Mouse (Mus musculus) adrenal gland, adult (tissue): Measurements from ENCODE around the gene Nr1d2.
A peak's percentile ranks its signal among the peaks of the same experiment; 100 is the strongest.
"Not testable (repeated sequence)": the region's sequence is repeated elsewhere in the genome, so short reads cannot be mapped to it uniquely, and the experiment has no call there.

Experiments used
- DNase-seq, 2 experiments: peaks; one replicate each; pipeline ENCODE4 v3.0.0; 2022 to 2023; ENCODE audit warnings: low spot score in 1 of 2; ENCODE audit not compliant: inconsistent age in 2 of 2

The Nr1d2 gene

DNA sequence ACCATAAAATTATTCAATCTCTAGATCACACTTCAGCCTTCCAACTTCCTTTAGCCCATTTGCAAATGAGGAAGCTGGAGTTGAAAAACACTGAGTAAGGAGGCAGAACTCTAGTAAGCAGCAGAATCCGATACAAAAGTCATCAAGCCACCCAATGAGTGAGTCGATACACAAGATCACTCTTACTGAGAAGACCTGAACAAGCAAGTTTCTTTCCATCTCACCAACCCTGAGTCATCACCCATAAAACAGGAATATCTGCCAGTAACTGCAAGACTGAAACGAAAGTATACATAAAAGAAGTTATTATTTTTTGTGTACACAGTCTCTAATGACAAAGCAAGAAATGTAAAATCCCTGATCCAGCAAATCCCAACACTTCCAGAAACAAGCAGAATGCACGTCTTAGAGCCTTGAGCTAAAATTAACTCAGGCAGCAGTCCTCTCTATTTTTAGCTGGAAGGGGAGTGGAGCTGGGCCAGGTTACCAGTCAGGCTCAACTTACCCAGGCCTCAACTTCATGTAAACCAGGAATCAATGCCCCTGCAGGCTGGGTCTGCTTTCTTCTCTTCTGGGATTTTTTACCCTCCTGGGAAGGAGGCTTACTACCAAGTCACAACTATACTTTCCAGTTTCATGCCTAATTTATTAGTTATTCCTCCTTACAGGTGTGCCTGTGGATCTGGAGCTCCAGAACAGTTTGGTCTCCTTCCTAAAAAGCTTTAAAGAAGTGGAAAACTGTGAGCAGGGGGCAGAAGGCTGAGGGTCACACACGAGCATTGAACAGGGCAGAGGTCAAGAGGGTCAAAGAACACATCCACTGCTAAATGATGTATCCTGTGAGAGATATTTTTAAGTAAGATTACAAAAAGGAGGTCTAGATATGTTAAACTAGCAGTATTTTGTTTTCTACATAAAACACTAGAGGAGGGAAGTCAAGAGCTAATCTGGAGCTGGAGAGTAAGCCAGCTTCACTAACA is 4.7 kb downstream of the Nr1d2 start:
- peak in 1 of 2 experiments; percentile 74 for DNase-seq

DNA sequence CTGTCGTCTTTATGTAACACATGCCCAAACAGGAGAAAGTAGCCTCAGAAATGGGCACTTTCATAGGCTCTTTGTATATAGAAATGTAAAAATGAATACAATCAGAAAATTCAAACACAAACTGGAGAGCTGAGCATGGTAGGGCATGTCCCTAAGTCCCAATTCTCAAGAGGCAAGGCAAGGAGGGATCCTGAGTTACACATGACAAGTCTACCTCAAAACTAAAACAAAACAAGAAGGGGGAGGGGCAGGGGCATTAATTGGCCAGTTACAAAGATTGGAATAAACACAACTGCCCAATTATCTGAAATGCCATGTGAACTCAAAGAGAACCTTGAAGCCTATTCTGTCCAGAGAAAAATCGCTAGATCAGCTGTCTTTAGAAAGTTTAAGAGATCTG is 5.9 kb downstream of the Nr1d2 start:
- peak in 1 of 2 experiments; percentile 51 for DNase-seq

DNA sequence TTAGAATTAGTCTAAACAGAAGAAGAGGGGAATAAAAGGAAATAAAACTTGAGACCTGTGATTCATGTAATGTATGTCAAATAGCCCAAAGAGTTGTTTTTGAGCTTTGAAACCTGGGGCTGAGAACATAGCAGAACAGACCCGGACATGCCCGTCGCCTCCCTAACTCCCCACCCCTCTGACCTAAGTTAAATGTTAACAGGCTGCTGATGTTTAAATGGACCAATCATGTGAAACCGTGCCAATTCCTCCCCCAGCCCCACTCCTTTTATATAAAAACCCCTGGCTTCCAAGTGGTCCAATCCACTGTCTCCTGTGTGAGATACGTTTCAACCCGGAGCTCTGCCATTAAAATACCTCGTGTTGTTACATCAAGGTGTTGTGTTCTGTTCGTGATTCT is 7.1 kb downstream of the Nr1d2 start:
- DNase-seq = not testable (repeated sequence)

DNA sequence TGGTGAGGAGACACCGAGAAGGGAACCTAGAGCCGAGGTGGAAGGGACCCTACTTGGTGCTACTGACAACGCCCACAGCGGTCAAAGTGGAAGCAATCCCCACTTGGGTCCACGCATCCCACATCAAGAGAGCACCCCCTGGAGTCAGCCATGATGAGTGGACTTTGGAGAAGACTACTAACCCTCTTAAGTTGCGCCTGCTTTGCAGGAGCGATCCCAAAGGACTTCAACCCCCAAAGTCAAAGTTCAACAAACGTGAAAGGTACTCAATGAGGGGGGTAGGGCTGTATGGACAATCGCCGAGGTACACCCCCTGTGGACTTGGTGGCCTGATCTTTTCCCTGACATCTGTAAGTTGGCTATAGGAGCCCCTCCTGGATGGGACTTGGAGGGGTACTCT is 9.2 kb downstream of the Nr1d2 start:
- not testable (repeated sequence) for DNase-seq

DNA sequence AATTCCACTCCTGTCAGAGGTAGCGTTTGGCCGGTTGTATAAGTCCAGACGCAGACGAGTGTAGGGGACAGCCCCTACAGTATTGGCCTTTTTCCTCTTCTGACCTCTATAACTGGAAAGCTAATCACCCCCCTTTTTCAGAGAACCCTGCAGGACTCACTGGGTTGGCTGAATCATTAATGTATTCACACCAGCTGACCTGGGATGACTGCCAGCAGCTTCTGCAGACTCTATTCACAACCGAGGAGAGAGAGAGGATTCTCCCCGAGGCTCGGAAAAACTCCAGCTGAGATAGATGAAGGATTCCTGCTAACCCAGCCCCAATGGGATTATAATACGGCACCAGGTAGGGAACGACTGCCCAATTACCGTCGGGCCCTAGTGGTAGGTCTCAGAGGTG is 12.7 kb downstream of the Nr1d2 start:
- peak in 1 of 2 experiments; percentile 63 for DNase-seq

DNA sequence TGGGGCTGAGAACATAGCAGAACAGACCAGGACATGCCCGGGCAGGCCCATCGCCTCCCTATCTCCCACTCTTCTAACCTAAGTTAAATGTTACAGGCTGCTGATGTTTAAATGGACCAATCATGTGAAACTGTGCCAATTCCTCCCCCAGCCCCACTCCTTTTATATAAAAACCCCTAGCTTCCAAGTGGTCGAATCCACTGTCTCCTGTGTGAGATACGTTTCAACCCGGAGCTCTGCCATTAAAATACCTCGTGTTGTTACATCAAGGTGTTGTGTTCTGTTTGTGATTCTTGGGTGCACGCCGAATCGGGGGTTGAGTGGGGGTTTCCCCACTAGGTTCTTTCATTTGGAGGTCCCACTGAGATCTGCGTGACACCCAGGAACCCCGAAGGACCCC is 13.5 kb downstream of the Nr1d2 start:
- DNase-seq = not testable (repeated sequence)

DNA sequence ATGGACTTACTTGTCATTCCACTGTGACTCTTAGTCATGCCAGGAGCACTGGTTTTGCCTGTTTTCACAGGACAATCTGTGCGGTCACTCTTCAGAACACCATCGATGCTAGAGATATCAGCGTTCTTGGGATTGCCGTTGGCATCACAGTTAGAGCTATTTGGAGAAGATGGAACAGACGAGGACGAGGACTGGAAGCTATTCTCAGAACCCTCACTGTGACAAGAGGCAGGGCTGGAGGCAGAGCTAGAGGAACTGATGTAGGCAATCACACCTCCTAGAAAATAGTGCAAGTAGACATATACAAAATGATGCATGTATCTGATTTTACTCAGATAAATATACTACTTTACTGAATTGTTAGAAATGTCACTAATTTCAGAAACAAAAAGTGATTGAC is 16.9 kb downstream of the Nr1d2 start:
- DNase-seq = no peak

DNA sequence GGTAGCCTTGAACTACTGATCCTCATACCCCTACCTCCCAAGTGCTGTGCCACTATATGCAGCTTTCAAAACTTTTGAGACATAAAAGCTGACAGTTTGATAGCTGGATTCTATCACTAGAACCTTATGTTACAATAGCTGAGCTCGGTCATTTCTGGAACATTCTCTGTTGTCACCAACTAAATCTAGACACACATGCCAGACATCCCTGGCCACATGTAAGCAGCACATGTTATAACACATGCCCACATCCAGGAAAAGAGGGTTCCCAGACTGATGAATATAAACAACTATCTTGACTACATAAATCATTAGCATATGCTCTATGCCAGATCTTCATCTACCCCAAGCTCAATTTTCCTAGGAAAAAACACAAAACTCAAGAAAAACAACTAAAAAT is 21.8 kb downstream of the Nr1d2 start:
- DNase-seq = no peak

DNA sequence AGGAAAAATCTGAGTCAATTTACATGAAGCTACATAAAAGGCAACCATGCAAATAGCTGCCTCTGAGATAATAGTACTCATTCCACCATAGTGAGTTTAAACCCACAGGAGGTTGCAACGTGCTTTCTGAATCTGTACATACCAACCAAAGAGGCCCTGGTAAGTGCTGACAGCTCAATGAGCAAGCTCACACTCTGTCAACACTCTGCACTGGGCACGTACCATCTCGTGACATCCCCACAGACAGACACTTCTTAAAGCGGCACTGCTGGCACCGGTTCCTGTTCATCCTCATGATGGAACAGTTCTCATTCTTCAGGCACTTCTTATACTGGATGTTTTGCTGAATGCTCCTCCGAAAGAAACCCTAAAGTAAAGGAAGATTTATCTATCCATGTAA is 22.5 kb downstream of the Nr1d2 start:
- DNase-seq = no peak

DNA sequence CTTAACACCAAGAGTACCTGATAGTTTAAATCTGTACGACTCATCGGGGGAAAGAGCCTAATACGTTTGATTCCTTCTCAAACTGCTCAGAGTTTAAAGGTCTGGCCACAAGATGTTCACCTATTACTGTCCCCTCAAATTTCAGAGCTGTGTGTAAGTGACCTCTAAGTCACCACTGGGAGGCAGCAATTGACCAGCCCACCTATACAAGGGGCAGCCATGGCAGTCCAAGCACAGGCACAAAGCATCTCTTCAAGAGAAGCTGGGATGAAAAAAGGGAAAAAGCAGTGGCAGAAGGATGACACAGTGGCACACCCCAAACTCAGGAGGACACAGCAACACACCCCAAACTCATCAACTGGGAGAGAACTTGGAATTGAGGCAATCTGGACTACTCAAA is 28.1 kb downstream of the Nr1d2 start:
- peak in 1 of 2 experiments; percentile 43 for DNase-seq

DNA sequence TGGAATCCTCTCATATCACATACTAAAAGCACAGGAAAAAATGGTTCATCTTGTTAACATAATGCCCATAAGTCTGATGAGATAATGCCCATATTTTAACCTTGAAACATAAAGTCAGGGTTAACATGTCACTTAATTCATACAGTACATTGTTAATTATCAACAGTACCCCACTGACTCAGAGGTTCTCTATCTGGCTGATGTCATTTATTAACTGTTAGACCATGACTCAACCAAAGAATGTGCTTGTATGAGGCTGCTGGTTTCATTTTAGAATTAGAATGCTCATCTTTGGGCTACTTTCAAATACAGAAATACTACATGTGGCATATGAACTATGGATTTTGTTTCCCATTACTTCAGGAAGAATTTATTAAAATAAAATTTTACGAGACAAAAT is 34.6 kb downstream of the Nr1d2 start:
- peak in 1 of 2 experiments; percentile 39 for DNase-seq

DNA sequence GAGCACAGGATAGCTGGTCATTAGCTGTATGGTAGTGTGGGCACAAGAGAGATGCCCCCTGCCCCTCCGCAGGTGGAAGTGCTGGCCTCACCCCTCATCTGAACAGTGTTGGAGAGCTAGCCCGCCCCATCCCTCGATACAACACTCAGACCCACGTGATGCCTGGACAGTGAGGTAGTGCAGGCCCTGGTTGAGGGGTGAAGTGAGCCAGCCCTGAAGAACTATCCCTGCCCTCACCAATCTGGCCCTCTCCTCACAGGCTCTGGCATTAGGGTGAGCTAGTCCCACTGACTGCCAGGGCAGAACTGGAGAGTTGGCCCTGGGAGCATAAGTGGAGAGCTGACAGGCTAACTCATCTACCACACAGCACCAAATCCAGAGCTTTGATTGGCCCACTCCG is 37.5 kb downstream of the Nr1d2 start:
- peak in 1 of 2 experiments; percentile 30 for DNase-seq

DNA sequence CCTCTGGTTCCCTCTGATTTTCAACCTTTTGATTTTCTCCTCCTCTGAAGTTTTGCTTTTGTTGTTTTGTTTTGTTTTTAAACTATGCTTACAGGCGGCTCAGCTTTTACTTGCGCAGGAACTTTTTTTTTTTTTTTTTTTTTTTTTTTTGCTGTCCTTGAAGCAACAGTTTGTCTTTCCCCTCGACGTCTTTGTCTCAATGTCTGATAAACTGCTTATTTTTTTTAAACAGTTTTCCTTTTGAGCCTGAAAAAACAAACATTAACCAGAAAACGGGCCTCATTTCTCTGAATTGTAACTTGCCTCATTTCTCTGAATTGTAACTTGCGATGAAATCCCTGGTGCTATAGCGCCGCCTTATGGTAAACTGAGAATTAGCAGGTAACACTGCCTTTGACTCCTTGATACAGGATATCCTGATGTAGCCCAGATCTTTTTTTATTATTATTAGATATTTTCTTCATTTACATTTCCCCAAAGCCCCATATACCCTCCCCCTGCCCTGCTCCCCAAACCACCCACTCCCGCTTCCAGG is 52.0 kb downstream of the Nr1d2 start:
- DNase-seq = peak; percentile 42 to 91

DNA sequence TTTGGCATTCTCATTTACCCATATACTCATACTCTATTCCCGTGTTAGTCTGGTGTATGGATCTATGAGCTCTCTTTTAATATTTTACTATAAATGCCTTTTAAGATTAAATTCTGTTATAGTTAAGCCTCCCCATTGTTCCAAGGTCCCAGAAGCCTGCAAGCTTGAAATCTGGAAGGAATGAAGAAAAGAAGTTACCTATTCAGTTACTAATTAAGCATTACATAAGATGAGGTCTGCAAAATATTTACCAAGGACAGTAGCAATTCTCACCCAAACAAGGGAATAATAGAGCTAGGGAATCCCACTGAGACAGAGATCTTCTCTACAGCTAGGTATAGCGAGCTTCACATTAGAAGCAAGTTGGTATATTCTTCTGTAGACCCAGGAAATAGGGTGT is 61.4 kb downstream of the Nr1d2 start:
- DNase-seq = not testable (repeated sequence)

DNA sequence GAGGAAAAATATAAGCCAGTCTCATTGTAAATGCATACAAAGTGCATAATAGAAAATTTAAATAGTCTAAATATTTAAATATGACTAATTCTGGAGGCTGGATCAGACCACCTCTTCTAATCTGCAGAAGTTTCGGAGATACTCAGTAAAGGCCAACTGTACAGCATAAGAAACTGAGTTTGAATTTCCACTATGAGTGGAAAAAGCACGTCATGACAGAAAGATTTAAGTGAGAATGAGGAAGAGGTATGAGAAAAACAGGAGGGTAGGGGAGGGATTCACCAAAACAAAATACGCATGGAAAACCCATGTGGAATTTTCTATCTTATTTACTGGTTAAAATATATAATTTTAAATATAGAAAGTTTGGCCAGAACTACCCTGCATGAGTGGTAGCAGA is 71.3 kb downstream of the Nr1d2 start:
- DNase-seq = no peak

DNA sequence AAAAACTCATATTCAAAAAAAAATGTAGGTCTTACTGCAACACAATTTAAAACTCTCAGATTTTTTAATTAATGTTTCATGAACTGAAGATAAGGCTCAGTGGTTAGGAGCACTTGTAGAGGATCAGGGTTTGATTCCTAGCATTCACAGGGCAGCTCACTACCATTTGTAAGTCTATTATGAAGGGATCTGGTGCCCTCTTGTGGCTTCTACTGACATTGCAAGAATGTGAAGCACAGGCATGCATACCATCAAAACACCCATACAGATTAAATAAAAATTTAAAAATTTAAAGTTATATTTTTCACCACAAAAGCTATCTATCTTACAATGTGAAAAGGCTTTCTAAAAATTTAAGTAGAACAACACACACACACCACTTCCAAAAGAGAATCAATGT is 71.9 kb downstream of the Nr1d2 start:
- peak; percentile 10 to 81 for DNase-seq
